Mouse (Mus musculus) CH12.LX (cell line): ENCODE measurements around the gene Olfr1191-ps1. TPM values are rescaled to one million over a fixed set of nuclear protein-coding genes. Genes with fewer than 3 reads are reported as not detected.
"Not testable (repeated sequence)": the region's sequence is repeated elsewhere in the genome, so short reads cannot be mapped to it uniquely, and the experiment has no call there.

Experiments used
- DNase-seq: peaks from one replicate; pipeline ENCODE4 v3.0.0-alpha.2; 2013; ENCODE audit errors: extremely low read depth
- H3K27ac ChIP-seq: 2 replicates; pipeline ENCODE4 v1.5.1; 2012; ENCODE audit warnings: low read depth, mild to moderate bottlenecking, control low read depth, moderate library complexity; ENCODE audit not compliant: insufficient read depth
- H3K27me3 ChIP-seq: replicated peaks from 2 replicates; pipeline ENCODE3; 2012; ENCODE audit warnings: inconsistent platforms
- H3K36me3 ChIP-seq, 2 experiments: replicated peaks in 1 of 2; 2 replicates each; pipeline versions ENCODE3 to v1.6.1; 2012; ENCODE audit warnings: inconsistent platforms in 1 of 2, low read length in 1 of 2, mild to moderate bottlenecking in 1 of 2, mixed read lengths in 1 of 2, moderate library complexity in 1 of 2; ENCODE audit not compliant: control insufficient read depth in 1 of 2, insufficient read depth in 1 of 2
- H3K4me1 ChIP-seq, 2 experiments: 2 replicates each; pipeline ENCODE4 v1.6.1; 2012; ENCODE audit warnings: inconsistent platforms in 1 of 2, moderate library complexity in 1 of 2; ENCODE audit not compliant: insufficient read depth in 2 of 2, control insufficient read depth in 1 of 2
- H3K4me2 ChIP-seq: 2 replicates; pipeline ENCODE4 v1.6.1; 2012; ENCODE audit warnings: low read depth, mild to moderate bottlenecking, control low read depth; ENCODE audit not compliant: poor library complexity, insufficient read depth, severe bottlenecking
- H3K4me3 ChIP-seq, 3 experiments: fragments of 150-350 bp in 1 of 3; sonication (generic) in 1 of 3; replicated peaks in 1 of 3; 2 replicates each; pipeline versions ENCODE3 to v1.5.1; 2011 to 2012; ENCODE audit warnings: low read depth in 2 of 3, low read length in 2 of 3, mild to moderate bottlenecking in 2 of 3, moderate library complexity in 2 of 3, control low read depth in 1 of 3, improper control_type of control experiment in 1 of 3, inconsistent platforms in 1 of 3, mixed read lengths in 1 of 3; ENCODE audit not compliant: poor library complexity in 1 of 3
- H3K79me2 ChIP-seq: replicated peaks from 2 replicates; pipeline ENCODE4 v1.6.1; 2012; ENCODE audit warnings: mild to moderate bottlenecking, moderate library complexity; ENCODE audit not compliant: control insufficient read depth, poor library complexity, insufficient read depth, severe bottlenecking; ENCODE audit errors: extremely low read depth
- H3K9ac ChIP-seq: 2 replicates; pipeline ENCODE4 v1.6.1; 2012; ENCODE audit warnings: low read depth, mild to moderate bottlenecking, control low read depth, moderate library complexity; ENCODE audit not compliant: insufficient read depth
- H3K9me3 ChIP-seq: replicated peaks from 2 replicates; pipeline ENCODE3; 2012; ENCODE audit warnings: low read length, inconsistent platforms, mixed read lengths
- BHLHE40 ChIP-seq: IDR thresholded peaks from 2 replicates; pipeline ENCODE4 v1.6.1; 2011; ENCODE audit warnings: mild to moderate bottlenecking, low read depth, low read length, improper control_type of control experiment
- CHD2 ChIP-seq: IDR thresholded peaks from 2 replicates; pipeline ENCODE4 v1.6.1; 2011; ENCODE audit warnings: low read length, improper control_type of control experiment
- JUND ChIP-seq: conservative IDR thresholded peaks from 2 replicates; pipeline ENCODE4 v1.6.1; 2011; ENCODE audit warnings: low read depth, low read length, improper control_type of control experiment
- MEF2A ChIP-seq: IDR thresholded peaks from 2 replicates; pipeline ENCODE4 v1.6.1; 2014; ENCODE audit warnings: low read depth, mild to moderate bottlenecking, inconsistent platforms, low read length, improper control_type of control experiment, borderline replicate concordance
- MXI1 ChIP-seq: IDR thresholded peaks from 2 replicates; pipeline ENCODE4 v1.6.1; 2011; ENCODE audit warnings: mild to moderate bottlenecking, low read depth, low read length, improper control_type of control experiment
- MYC ChIP-seq: IDR thresholded peaks from 2 replicates; pipeline ENCODE4 v1.6.1; 2011; ENCODE audit warnings: low read depth, mild to moderate bottlenecking, improper control_type of control experiment, low read length
- PAX5 ChIP-seq: IDR thresholded peaks from 2 replicates; pipeline ENCODE4 v1.6.1; 2012; ENCODE audit warnings: low read length, inconsistent platforms, mixed read lengths
- POLR2AphosphoS2 ChIP-seq: IDR thresholded peaks from 2 replicates; pipeline ENCODE4 v1.6.1; 2011; ENCODE audit warnings: low read depth, low read length, improper control_type of control experiment
- RCOR1 ChIP-seq: conservative IDR thresholded peaks from 2 replicates; pipeline ENCODE4 v1.6.1; 2012; ENCODE audit warnings: low read depth, mild to moderate bottlenecking, inconsistent platforms, low read length, improper control_type of control experiment
- SMC3 ChIP-seq: IDR thresholded peaks from 2 replicates; pipeline ENCODE4 v1.6.1; 2011; ENCODE audit warnings: low read depth, low read length, improper control_type of control experiment
- TBP ChIP-seq: conservative IDR thresholded peaks from 2 replicates; pipeline ENCODE4 v1.6.1; 2011; ENCODE audit warnings: low read depth, low read length, improper control_type of control experiment
- UBTF ChIP-seq: IDR thresholded peaks from 2 replicates; pipeline ENCODE4 v1.6.1; 2012; ENCODE audit warnings: low read depth, mild to moderate bottlenecking, inconsistent platforms, low read length, improper control_type of control experiment, moderate library complexity
- dilution Hi-C: fragments of 300-500 bp; cut with MboI; formaldehyde crosslinking; loops from 2 replicates; pipeline ENCODE4 v1.14.3; 2020; ENCODE audit warnings: low sequenced_read_pairs; ENCODE audit not compliant: extremely low pct_unique_long_range_greater_than_20kb, extremely low pct_ligation_motif_present
- in situ Hi-C: fragments of 300-500 bp; cut with MboI; formaldehyde crosslinking; loops from 3 replicates; pipeline ENCODE4 v1.14.3; 2019; ENCODE audit warnings: low sequenced_read_pairs, low pct_ligation_motif_present, low pct_unique_long_range_greater_than_20kb, mixed read lengths
- polyA plus RNA-seq: library from polyadenylated mRNA; unstranded; fragments of >175 nt; gene quantifications from 2 replicates; pipeline ENCODE4 v1.2.1, GENCODE M21; 2012; ENCODE audit warnings: low read depth; ENCODE audit not compliant: insufficient read length
- total RNA-seq, 2 experiments: library from RNA; depleted of rRNA; stranded (reverse); fragments of 300-350 nt in 1 of 2; fragments of >200 nt in 1 of 2; gene quantifications; 2 replicates each; pipeline ENCODE4 v1.2.3; 2012 to 2014

Gene Olfr1191-ps1
- total RNA-seq (2012; rRNA removed) (not detected in 2 replicates), total RNA-seq (2014; rRNA removed) (not detected in 2 replicates), polyA plus RNA-seq (not detected in 2 replicates)

DNA sequence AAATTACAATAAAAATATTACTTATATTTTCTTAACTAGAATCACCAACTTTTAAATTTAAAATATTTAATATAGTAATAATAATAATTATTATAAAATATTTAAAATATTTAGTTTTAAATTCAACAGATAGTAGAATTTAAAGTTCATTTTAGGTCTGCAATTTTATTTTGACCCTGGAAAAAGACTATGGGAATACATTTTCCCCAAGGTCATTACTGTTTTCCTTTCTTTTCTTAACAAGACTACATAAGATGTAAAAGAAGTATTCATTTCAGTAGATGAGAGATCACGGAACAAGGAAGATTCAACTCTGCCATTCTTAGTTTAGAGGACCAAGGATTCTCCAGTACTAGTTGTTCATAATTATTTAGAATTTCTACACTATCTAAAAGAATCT, at the start of gene Olfr1191-ps1:
TSS of gene Olfr1191-ps1 (plus strand) at position 301 of the 400 bp plus-strand sequence.
- H3K4me1 ChIP-seq, H3K36me3 ChIP-seq, H3K4me2 ChIP-seq, DNase-seq, H3K79me2 ChIP-seq, H3K27me3 ChIP-seq, dilution Hi-C loops, in situ Hi-C loops, H3K9me3 ChIP-seq, H3K9ac ChIP-seq, H3K4me3 ChIP-seq, H3K27ac ChIP-seq: not testable (repeated sequence)

DNA sequence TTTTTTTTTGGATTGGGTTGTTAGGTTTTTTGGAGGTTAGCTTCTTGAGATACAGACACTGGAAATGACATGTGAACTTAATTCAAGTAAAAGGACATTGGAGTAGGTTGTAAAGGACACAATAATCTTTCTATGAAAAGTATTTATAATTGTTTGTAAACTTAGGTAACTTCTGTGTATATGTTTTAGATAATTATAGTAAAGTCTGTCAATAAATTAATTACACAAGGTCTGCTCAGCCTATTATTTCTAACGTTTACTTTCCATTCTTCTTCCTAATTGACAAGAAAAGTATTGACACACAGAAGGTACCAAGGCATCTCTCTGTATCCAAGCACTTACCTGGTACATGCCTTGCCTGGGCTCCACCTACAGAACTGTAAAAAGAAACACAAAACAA, 7.9 kb downstream of the Olfr1191-ps1 start, which contains the start of gene Olfr1192-ps1:
TSS of gene Olfr1192-ps1 (plus strand) at position 301 of the 400 bp plus-strand sequence.
- Histone ChIP-seq H3K4me1 (no peaks in the 10 kb centered on the region), H3K4me3 (no peak within 1 kb of the TSS), H3K9ac (no peak within 1 kb of the TSS), H3K36me3 (no peaks in the 10 kb centered on the region), H3K9me3 (peaks cover 3% of the 10 kb centered on the region), H3K4me2 (no peak within 1 kb of the TSS), H3K27me3 (no peaks in the 10 kb centered on the region), H3K27ac (no peak within 1 kb of the TSS), H3K79me2 (no peaks in the 10 kb centered on the region)
- TF ChIP-seq PAX5 (no peak), POLR2AphosphoS2 (no peak), MXI1 (no peak), SMC3 (no peak)
- dilution Hi-C loops (no loop called here), in situ Hi-C loops (no loop called here)
- no peak for DNase-seq

DNA sequence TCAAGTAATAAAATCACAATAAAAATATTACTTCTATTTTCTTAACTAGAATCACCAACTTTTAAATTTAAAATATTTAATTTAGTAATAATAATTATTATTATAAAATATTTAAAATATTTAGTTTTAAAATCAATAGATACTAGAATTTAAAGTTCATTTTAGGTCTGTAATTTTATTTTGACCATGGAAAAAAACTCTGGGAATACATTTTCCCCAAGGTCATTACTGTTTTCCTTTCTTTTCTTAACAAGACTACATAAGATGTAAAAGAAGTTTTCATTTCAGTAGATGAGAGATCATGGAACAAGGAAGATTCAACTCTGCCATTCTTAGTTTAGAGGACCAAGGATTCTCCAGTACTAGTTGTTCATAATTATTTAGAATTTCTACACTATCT, 35.0 kb downstream of the Olfr1191-ps1 start, which contains the start of gene Olfr1193:
TSS of gene Olfr1193 (plus strand) at position 301 of the 400 bp plus-strand sequence.
- H3K4me2 ChIP-seq, H3K36me3 ChIP-seq, H3K27ac ChIP-seq, H3K9ac ChIP-seq, in situ Hi-C loops, H3K9me3 ChIP-seq, dilution Hi-C loops, DNase-seq, H3K4me1 ChIP-seq, H3K79me2 ChIP-seq, H3K27me3 ChIP-seq, H3K4me3 ChIP-seq: not testable (repeated sequence)

DNA sequence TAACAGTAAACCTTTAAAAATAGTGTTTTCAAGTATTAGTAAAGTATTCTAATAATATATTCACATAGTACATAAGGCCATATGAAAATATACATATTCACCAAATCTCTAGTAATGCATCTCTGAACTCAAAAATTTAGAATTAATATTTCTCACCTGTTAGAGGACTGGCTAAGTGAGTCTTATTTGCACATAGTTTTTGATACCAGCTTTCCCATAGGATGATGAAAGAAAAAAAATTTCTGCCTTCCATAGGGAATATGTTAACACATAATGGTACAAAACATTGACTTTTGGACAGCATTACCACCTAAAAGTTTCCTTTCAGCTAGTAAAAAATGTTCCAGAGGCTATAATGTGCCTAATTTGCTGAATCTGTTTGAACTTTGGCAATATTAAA, 48.7 kb downstream of the Olfr1191-ps1 start, which contains the start of gene Olfr1195:
TSS of gene Olfr1195 (minus strand) at position 101 of the 400 bp plus-strand sequence.
- Histone ChIP-seq H3K79me2 (no peaks in the 10 kb centered on the region), H3K4me3 (no peak within 1 kb of the TSS), H3K9ac (no peak within 1 kb of the TSS), H3K27ac (no peak within 1 kb of the TSS), H3K9me3 (peaks cover 7% of the 10 kb centered on the region), H3K4me2 (no peak within 1 kb of the TSS), H3K36me3 (no peaks in the 10 kb centered on the region), H3K4me1 (no peaks in the 10 kb centered on the region), H3K27me3 (no peaks in the 10 kb centered on the region)
- no peak for TF ChIP-seq MYC
- TF ChIP-seq TBP, result no peak
- TF ChIP-seq BHLHE40, result no peak
- TF ChIP-seq JUND, result no peak
- TF ChIP-seq RCOR1, result no peak
- TF ChIP-seq POLR2AphosphoS2, result no peak
- no peak for TF ChIP-seq UBTF
- TF ChIP-seq CHD2, result no peak
- TF ChIP-seq MEF2A, result no peak
- in situ Hi-C loops, result no loop called here
- dilution Hi-C loops, result no loop called here
- DNase-seq, result no peak
